Mouse (Mus musculus) lung, embryonic 16.5 days (tissue): ENCODE measurements around the gene Gm49661. TPM values are rescaled to one million over a fixed set of nuclear protein-coding genes. Genes with fewer than 3 reads are reported as not detected.

Source experiments
- ATAC-seq: fragments of 200-750 bp; cut with Nextera tagmentation; 2 replicates; pipeline ENCODE4 v1.8.0; 2017; ENCODE audit warnings: low read depth, mild to moderate bottlenecking, moderate library complexity
- H3K27ac ChIP-seq: fragments of 300-500 bp; sonication (generic); 2 replicates; pipeline ENCODE4 v1.5.1; 2014; ENCODE audit warnings: mild to moderate bottlenecking, control low read depth, low read length
- H3K27me3 ChIP-seq: fragments of 300-500 bp; sonication (generic); 2 replicates; pipeline ENCODE4 v1.6.1; 2014; ENCODE audit warnings: low read depth, low read length, mixed read lengths; ENCODE audit not compliant: control insufficient read depth, insufficient read depth
- H3K36me3 ChIP-seq: fragments of 300-500 bp; sonication (generic); 2 replicates; pipeline ENCODE4 v1.6.1; 2014; ENCODE audit warnings: low read length; ENCODE audit not compliant: control insufficient read depth, insufficient read depth
- H3K4me1 ChIP-seq: fragments of 300-500 bp; sonication (generic); replicated peaks from 2 replicates; pipeline ENCODE4 v1.6.1; 2014; ENCODE audit warnings: low read length, mixed read lengths; ENCODE audit not compliant: control insufficient read depth, insufficient read depth
- H3K4me2 ChIP-seq: fragments of 300-500 bp; sonication (generic); 2 replicates; pipeline ENCODE4 v1.6.1; 2014; ENCODE audit warnings: low read depth, low read length, control low read depth
- H3K4me3 ChIP-seq: fragments of 300-500 bp; sonication (generic); 2 replicates; pipeline ENCODE4 v1.5.1; 2014; ENCODE audit warnings: mild to moderate bottlenecking, low read length, control low read depth
- H3K9ac ChIP-seq: fragments of 300-500 bp; sonication (generic); 2 replicates; pipeline ENCODE4 v1.6.1; 2014; ENCODE audit warnings: low read length, control low read depth
- H3K9me3 ChIP-seq: fragments of 300-500 bp; sonication (generic); 2 replicates; pipeline ENCODE4 v1.6.1; 2016; ENCODE audit warnings: low read length; ENCODE audit not compliant: control insufficient read depth
- WGBS: fragments of 180-500 bp; shearing (Covaris S2); extraction: QIAGEN DNeasy Blood & Tissue Kit; methylation state at CpG from one replicate; pipeline ENCODE4 v1.1.7; 2014; 5-methylcytosine and 5-hydroxymethylcytosine counted together
- polyA plus RNA-seq: library from polyadenylated mRNA; unstranded; fragments of >200 nt; fragmentation: Nextera tagmentation; extraction: Ambion mirVana; gene quantifications from 2 replicates; pipeline ENCODE4 v1.2.1, GENCODE M21; 2015

The Gm49661 gene
- polyA plus RNA-seq, 1 experiment from 2014 or later = not detected

GRCm38 (mm10) chr8:84933767-84934559 lies 35.3 kb downstream of the Gm49661 start:
- ATAC-seq = no peak

GRCm38 (mm10) chr8:84930582-84930981 lies 38.7 kb downstream of the Gm49661 start:
- H3K27ac ChIP-seq = no peak overlapping the region
- H3K4me1 ChIP-seq = no peaks in the 10 kb centered on the region; the same call in 1 of the 2 replicates
- ATAC-seq = no peak
- no peak overlapping the region for H3K4me2 ChIP-seq
- 80% methylated on average over 13 of the region's 13 CpGs for WGBS
- peaks cover 42% of the 10 kb centered on the region for H3K27me3 ChIP-seq
- H3K4me3 ChIP-seq = no peak overlapping the region
- H3K36me3 ChIP-seq = no peaks in the 10 kb centered on the region
- H3K9ac ChIP-seq = no peak overlapping the region
- no peaks in the 10 kb centered on the region for H3K9me3 ChIP-seq

More at GRCm38 (mm10) chr8:84933767-84934559, 35.3 kb downstream of the Gm49661 start:
- H3K4me1 ChIP-seq = peaks cover 4% of the 10 kb centered on the region
- H3K4me2 ChIP-seq = no peak overlapping the region
- no peak overlapping the region for H3K4me3 ChIP-seq
- WGBS = 76% methylated on average over 16 of the region's 16 CpGs
- no peaks in the 10 kb centered on the region for H3K9me3 ChIP-seq
- no peak overlapping the region for H3K27ac ChIP-seq
- H3K27me3 ChIP-seq = peaks cover 73% of the 10 kb centered on the region
- no peaks in the 10 kb centered on the region for H3K36me3 ChIP-seq
- H3K9ac ChIP-seq = no peak overlapping the region

DNA sequence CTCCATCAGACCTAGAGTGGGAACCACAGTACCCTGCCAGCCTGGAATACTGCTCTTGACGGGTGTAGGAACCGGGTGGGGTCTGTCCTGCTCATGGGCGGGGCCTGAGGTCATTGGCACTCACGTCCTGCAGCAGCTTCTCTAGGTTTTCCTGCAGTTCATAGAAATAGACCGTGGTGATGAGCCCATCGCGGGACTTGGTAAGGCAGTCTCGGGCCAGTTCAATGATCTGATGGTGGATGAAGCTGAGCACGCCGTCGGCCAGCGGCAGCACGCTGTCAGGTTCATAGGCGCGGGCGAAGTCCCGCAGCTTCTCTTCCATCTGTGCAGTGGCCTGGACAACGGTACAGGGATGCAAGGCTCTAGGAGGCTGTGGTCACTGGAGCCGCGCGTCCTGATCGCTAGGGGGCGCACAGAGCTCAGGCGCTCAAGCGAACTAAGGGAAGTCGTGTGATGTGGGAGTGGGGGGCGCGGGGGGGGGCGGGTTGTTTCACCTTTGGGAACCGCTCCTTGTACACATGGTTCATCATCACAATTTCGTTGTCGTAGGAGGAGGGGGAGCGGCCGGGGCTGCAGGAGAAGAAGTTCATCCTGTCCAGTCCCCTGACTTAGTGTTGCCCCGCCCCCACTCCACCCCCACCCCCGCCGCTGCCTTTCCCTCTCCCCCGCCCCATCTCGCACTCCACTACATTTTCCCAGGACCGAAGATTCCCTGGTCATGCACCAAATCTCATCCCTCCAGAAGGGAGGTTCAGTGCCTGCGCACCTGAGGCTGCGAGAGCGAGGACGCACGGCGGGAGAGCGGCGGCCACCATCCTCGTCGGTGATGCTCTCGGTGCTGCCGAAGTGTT lies 40.6 kb downstream of the Gm49661 start:
- 2% methylated on average over 41 of the region's 52 CpGs for WGBS
- no peaks in the 10 kb centered on the region for H3K36me3 ChIP-seq
- no peaks in the 10 kb centered on the region; the same call in 1 of the 2 replicates for H3K4me1 ChIP-seq
- H3K4me2 ChIP-seq = peak overlapping the region; percentile 61
- peaks cover 23% of the 10 kb centered on the region for H3K27me3 ChIP-seq
- peak overlapping the region; percentile 29 for H3K4me3 ChIP-seq
- H3K9ac ChIP-seq = no peak overlapping the region; the same call in 1 of the 2 replicates
- peak; percentile 82 for ATAC-seq
- no peak overlapping the region for H3K27ac ChIP-seq
- H3K9me3 ChIP-seq = no peaks in the 10 kb centered on the region

DNA sequence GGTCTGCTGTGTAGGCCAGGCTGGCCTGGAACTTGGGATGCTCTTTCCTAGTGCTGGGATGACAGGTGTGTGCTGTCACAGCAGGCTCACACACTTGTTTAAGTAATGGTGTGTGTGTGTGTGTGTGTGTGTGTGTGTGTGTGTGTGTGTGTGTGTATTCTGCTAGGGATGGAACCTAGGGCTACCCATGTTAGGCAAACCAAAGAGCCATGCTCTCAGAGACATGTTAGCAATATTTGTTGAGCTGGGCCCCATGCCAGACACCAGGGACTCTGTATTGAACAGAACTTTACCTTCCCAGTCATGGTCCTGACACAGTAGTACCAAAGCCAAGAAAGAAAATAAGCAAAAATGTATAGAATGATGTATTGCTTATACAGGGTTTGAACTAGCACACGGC lies 41.7 kb downstream of the Gm49661 start:
- H3K9me3 ChIP-seq = no peaks in the 10 kb centered on the region
- H3K27me3 ChIP-seq = peaks cover 22% of the 10 kb centered on the region
- no peak for ATAC-seq
- whole genome bisulfite sequencing = 65% methylated on average over 1 of the region's 1 CpGs
- H3K36me3 ChIP-seq = no peaks in the 10 kb centered on the region
- no peak overlapping the region for H3K4me3 ChIP-seq
- no peak overlapping the region for H3K9ac ChIP-seq
- no peak overlapping the region for H3K27ac ChIP-seq
- H3K4me1 ChIP-seq = no peaks in the 10 kb centered on the region; the same call in 1 of the 2 replicates
- H3K4me2 ChIP-seq = no peak overlapping the region

DNA sequence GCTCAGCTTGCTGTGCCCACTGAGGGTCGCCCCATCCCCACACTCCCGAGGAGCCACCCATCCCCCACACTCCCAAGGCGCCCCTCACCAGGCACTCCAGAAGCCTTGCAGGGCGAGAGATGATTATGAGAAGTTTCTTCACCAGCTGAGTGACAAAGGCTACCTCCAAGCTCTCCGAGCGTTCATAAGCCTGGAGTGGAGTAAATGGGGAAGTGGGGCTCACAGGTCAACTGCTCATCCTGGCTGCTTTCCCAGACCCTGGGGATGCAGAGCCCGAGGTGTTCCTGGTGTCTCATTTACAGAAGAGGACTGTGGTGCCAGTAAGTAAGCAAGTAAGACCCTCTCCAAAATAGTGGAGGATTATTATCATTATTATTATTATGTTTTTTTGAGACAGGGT lies 43.7 kb downstream of the Gm49661 start:
- no peak overlapping the region for H3K9ac ChIP-seq
- ATAC-seq = no peak
- H3K36me3 ChIP-seq = no peaks in the 10 kb centered on the region
- H3K9me3 ChIP-seq = no peaks in the 10 kb centered on the region
- H3K27ac ChIP-seq = no peak overlapping the region
- H3K4me3 ChIP-seq = no peak overlapping the region
- no peak overlapping the region for H3K4me2 ChIP-seq
- WGBS = 42% methylated on average over 7 of the region's 7 CpGs
- no peaks in the 10 kb centered on the region; the same call in 1 of the 2 replicates for H3K4me1 ChIP-seq
- peaks cover 16% of the 10 kb centered on the region for H3K27me3 ChIP-seq

- H3K27ac ChIP-seq = no peak overlapping the region
- peak; percentile 68 for ATAC-seq
- no peaks in the 10 kb centered on the region for H3K9me3 ChIP-seq
- no peaks in the 10 kb centered on the region for H3K4me1 ChIP-seq
- no peak overlapping the region for H3K9ac ChIP-seq
- no peak overlapping the region for H3K4me2 ChIP-seq
- no peaks in the 10 kb centered on the region for H3K36me3 ChIP-seq
- H3K27me3 ChIP-seq = peaks cover 5% of the 10 kb centered on the region
- whole genome bisulfite sequencing = 55% methylated on average over 2 of the region's 2 CpGs
- H3K4me3 ChIP-seq = no peak overlapping the region
These were observed 47.6 kb downstream of the Gm49661 start for GRCm38 (mm10) chr8:84921596-84921995.

GRCm38 (mm10) chr8:84918646-84919045 lies 50.6 kb downstream of the Gm49661 start:
- no peak overlapping the region for H3K27ac ChIP-seq
- H3K36me3 ChIP-seq = no peaks in the 10 kb centered on the region
- peaks cover 7% of the 10 kb centered on the region for H3K27me3 ChIP-seq
- no peak overlapping the region for H3K9ac ChIP-seq
- H3K9me3 ChIP-seq = 0 out of 2 replicates have a peak, but pooled peaks cover 7% of the 10 kb centered on the region
- no peak overlapping the region for H3K4me3 ChIP-seq
- no peaks in the 10 kb centered on the region for H3K4me1 ChIP-seq
- WGBS = 90% methylated on average over 15 of the region's 15 CpGs
- ATAC-seq = no peak
- H3K4me2 ChIP-seq = no peak overlapping the region

- H3K27ac ChIP-seq = no peak overlapping the region
- no peak overlapping the region for H3K4me2 ChIP-seq
- ATAC-seq = no peak
- 34% methylated on average over 20 of the region's 20 CpGs for WGBS
- peaks cover 16% of the 10 kb centered on the region for H3K27me3 ChIP-seq
- H3K4me1 ChIP-seq = peaks cover 5% of the 10 kb centered on the region
- 0 out of 2 replicates have a peak, but pooled peaks cover 7% of the 10 kb centered on the region for H3K9me3 ChIP-seq
- no peaks in the 10 kb centered on the region for H3K36me3 ChIP-seq
- H3K9ac ChIP-seq = no peak overlapping the region
- no peak overlapping the region for H3K4me3 ChIP-seq
These were observed 51.5 kb downstream of the Gm49661 start for GRCm38 (mm10) chr8:84917781-84918180.
